Mouse (Mus musculus) adrenal gland, postnatal 36 days (tissue): Measurements from ENCODE around the gene Cd22. TPM values are rescaled to one million over a fixed set of nuclear protein-coding genes. Genes with fewer than 3 reads are reported as not detected.
"Not testable (repeated sequence)": the region's sequence is repeated elsewhere in the genome, so short reads cannot be mapped to it uniquely, and the experiment has no call there.

Experiments used
- DNase-seq, 2 experiments: peaks; one replicate each; pipeline ENCODE4 v3.0.0; 2021; ENCODE audit warnings: mixed read lengths in 1 of 2
- long read RNA-seq, 2 experiments: library from polyadenylated mRNA; stranded (forward); transcript quantifications; one replicate each; pipeline ENCODE4 v2.0.0; 2021; ENCODE audit warnings: borderline sequencing depth in 2 of 2
- total RNA-seq, 2 experiments: library from RNA; stranded (reverse); gene quantifications; 2 replicates each; pipeline ENCODE4 v1.2.3; 2021

Gene Cd22
- under 1 TPM; 0.56 TPM for total RNA-seq
- long read RNA-seq, experiment 1: 0 reads
- long read RNA-seq, experiment 2: 0 reads

DNA sequence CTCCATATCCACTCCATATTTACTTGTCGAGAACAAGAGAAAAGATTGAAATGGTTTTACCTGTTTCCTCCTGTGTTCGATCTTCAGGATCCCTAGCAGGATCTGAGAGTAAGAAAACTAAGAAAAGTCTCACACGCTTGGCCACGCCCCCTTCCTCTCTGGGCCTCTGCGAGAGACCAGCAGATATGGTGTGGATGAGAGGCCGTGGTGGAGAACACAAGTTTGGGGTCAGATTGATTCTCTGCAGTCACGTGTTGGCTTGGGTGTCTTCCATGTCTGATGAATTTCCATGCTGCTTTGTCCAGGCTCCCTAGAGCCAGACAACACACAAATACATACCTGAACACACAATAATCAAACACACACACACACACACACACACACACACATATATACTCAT lies at the start of gene Cd22:
Gene Cd22, minus strand, starts transcription at position 167 of the 400 bp plus-strand sequence.
- no peak for DNase-seq

DNA sequence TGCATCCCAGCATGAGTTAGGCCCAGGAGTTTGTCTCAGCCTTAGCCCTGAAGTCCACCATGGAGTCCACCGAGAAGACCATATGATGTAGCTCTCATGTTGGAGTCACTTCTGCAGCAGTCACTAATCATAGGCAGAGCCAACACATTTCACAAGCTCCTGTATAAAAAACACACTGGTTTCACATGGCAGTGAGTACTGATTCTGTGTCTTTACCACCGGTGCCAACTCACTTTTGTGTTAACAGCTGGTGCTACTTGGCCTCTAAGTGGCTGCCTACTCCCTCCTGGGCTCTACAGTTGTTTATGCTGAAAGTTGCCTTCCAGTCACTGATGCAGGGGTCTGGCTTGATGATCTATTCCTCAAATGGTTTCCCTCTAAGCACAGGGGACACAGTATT lies 44.4 kb upstream of the Cd22 start, which contains the start of gene Hamp2:
Gene Hamp2, minus strand, starts transcription at position 101 of the 400 bp plus-strand sequence.
- DNase-seq: not testable (repeated sequence)

DNA sequence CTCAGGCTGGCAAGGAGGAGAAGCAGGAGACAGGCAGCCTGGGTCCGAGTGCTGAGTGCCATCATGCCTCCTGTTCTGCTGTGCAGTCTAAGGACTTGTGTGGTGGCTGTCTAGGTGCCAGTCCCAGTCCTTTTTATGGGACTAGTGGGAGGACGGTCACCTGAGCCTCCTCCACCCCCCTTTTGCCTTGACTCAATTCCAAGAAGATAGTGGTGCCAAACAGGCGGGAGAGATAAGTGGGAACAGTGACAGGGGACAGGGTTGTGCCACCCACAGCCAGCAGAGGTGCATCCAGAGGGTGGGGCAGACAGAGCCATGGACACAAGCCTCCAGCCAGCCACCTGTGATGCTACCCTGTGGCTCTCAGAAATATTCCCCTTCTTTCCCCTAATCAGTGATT lies 43.9 kb upstream of the Cd22 start:
- no peak for DNase-seq

DNA sequence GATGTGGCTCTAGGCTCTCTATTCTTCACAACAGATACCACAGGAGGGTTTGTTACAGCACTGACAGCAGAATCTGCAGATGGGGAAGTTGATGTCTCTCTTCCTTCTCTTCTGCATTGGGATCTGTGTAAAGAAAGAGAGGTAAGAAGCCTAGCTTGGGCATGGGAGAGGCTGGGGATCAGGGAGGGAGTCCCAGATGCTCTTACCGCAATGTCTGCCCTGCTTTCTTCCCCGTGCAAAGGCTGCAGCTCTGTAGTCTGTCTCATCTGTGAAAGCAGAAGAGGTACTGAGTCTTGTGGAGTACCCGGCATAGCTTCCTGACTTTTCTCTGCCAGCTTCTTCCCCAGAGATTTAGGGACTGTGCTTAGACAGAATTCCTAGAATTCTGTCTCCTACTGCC lies 42.3 kb upstream of the Cd22 start:
- DNase-seq: not testable (repeated sequence)

DNA sequence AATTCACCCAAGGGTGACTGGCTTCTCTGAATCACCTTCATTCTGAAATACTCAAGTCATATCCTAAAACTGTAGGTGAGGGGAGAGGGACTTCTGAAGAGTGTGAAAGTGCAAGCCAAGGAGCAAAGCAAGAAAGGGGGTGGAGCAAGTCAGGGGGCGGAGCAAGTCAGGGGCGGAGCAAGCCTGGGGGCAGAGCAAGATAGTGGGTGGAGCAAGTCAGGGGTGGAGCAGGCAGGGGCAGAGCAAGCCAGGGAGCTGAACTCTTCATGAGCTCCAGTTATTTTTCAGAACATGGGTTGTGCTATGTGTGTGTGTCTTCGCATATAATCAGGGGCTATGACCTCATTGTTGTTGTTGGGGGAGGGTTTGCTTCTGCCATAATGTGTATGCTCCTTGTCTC lies 40.1 kb upstream of the Cd22 start:
- no peak for DNase-seq

DNA sequence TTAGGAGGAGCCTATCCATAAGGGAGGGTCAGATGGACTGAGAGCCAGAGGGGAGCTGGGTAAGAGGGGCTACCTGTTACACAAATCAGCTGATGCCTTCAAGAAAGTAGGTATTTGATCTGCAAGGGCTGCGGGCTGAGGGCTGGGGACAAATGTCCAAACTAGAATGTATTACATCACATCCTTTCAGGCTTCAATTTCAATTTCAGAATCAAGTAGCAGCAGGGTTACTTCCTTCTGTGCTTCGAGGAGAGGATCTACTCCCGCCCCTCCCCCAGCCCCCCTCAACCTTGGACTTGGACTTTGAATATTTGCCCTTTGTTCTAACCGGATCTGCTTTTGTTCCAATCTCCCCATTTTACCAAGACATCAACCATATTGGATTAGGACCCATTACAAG lies 37.1 kb upstream of the Cd22 start:
- no peak for DNase-seq

DNA sequence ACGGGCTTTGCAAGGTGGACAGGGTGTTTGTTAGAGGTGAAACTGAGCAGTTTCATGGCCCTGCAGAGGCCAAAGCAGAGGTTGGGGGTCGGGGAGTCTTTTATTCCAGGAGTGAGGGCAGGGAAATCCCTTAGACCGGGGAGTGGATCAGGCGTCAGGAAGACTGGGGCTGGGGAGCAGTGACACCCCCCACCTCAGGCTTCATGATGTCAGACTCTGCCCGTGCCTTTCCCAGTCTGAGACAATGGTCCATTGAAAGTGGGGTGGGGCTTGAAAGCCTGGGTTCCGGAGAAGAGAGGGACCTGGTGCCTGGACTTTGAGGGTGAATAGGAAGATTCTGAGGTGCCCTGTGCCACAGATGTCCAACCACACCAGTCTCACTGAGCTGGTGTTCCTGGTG lies 36.6 kb upstream of the Cd22 start:
- no peak for DNase-seq

DNA sequence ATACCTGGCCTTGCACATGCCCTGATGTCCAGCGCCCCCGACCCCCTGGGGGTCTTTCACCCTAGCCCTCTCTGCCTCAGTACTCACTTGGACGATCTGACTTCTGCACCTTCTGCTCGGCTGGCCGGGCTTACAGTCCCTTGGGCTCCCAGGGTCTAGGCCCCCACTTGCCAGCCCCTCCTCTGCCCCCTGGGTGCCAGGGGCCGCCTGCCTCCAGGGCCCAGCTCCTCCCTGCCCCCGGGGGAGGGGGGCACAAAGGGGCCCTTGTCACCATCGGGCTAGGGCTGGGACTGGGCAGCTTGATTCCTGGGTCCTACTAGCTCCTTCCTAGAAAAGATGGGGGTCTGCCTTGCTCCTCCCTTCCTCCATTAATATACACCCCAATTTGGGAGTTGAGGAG lies 34.6 kb upstream of the Cd22 start, which contains the start of gene Mag:
Gene Mag, minus strand, starts transcription at position 142 of the 400 bp plus-strand sequence.
- DNase-seq: no peak

DNA sequence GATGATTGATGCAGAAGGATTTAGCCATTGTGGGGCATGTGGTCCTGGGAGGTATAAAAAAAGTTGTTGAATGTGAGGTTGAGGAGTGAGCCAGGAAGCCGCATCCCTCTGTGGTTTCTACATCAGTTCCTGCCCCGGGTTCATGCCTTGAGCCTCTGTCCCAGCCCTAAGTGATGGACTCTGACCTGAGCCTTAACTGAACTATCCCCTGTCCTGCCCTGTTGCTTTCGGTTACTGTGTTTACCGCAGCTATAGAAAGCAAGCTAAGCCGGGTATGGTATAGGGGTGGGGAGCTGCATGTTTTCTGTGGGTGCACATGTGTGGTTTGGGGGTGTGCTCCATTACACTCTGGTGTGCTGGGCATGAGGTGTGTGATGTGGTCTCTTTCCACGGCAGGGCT lies 29.6 kb upstream of the Cd22 start:
- no peak for DNase-seq

DNA sequence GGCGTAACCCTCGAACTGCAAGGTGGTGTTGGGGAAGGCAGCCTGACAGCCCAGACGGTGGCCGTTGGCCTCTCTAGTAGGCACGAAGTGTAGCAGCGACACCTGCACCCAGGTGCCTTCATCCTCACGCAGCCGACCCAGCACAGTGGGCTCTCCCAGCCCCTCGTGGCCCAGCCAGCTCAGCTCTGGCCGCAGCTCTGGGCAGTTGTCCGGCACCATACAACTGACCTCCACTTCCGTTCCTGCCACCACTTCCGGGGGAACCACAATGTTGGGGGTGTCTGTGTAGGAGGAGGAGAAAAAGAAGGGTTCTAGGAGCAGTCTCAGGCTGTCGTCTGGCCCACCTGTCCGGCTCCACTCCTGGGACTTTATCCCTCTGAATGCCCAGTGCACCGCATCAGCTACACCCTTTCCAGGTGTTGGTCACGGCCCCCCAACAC lies 28.9 kb upstream of the Cd22 start:
- DNase-seq: no peak

DNA sequence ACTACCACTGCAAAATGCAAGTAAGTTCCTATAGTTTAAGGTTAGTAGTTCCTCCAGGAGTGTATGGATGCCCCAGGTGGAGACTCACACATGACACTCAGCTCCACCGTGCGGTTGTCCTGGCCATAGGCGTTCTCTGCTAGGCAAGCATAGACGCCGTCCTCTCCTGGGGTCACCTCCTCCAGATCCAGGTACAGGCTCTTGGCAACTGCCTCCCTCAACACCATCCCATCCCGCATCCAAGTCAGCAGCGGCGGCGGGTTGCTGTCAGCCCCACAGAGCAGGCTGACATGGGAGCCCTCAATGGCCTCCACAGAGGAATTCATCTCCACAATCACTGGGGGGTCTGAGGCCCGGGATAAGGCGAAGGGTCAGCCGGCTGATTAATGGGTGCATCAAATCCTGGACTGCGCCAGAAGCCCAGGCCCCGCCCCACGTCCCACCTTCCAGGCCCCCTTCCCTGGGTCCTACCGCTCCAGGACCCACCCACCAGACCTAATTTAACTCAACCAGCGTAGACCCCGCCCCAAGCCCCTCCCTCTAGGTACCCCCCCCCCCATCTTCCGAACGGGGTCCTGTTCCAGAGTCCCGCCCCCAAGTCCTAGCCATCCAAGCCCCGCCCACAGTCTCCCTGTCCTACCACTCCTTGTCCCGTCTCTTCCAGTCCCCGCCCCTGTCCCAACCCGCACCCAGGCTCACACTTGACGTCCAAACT lies 28.3 kb upstream of the Cd22 start:
- DNase-seq: peak in 1 of 2 experiments; percentile 34

DNA sequence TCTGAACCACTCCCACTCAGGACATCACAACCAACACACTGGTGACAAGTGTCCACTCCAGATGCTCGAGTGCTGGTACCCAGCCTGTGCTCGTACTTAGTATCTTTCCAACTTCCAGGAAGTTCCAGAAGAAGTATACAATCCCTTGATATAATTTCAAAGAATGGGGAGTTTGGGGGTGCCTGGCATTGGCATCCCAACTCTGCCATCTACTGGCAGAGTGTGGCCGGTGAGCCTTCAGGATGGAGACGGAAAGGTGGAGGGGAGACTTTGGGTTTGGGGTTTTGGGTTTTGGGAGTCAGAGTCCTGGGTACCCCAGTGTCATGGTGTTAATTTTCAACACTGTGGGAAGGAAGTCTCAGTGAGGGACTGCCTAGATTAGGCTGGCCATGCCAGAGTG lies 23.9 kb upstream of the Cd22 start:
- DNase-seq: peak; percentile 36 to 47

DNA sequence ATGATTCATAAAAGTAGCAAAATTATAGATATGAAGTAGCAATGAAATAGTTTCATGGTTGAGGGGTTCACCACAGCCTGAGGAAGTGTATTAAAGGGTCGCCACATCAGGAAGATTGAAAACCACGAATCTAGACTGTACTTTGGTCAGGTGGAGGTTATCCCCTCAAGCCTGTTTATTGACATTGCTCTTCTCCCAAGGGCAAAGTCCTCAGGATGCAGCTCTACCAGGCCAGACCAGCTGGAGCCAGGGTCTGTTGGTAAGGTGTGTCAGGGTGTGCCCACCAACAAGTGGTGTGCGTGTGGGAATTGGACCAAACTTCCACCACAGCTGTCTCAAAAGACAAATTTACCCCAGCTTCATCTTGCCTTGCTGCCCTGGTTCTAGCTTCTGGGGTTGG lies 15.1 kb upstream of the Cd22 start:
- no peak for DNase-seq

DNA sequence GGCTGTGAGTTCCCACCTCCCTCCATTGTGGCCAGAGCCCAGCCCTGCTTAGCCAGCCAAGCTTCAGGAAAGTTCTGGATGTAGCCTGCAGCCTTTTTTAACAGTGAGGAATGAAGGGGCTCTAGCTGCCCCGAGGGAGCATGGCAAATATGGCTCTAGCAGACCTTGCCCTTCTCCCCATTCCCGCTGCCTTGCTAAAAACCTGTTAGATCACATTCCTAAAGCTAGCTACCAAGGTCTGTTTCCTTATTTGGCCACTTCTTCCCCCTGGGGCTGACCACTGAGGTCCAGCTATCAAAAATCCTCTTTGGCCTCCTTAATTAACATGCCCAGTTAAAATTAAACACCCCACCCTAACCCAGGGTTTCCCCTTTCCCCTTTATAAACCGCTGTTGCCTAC lies 12.4 kb upstream of the Cd22 start:
- DNase-seq: no peak

DNA sequence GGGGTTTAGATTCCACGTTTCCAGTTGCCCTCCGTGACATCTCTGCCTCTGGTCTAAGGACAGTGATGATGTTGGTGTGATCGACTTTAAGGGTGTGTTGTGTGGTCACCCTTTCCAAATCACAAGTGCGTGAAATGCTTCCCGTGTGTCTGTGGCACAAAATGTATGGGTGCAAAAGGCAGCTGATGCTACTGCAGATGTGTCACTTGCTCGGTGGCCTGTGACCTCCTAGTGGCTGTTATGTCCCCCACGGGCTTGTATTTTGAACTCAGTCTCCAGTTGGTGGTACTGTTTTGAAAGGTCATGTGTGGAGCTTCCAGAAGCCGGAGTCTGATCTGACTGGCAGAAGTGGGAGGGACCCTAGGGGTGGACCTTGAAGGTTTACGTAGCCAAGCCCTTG lies 11.6 kb upstream of the Cd22 start:
- no peak for DNase-seq

DNA sequence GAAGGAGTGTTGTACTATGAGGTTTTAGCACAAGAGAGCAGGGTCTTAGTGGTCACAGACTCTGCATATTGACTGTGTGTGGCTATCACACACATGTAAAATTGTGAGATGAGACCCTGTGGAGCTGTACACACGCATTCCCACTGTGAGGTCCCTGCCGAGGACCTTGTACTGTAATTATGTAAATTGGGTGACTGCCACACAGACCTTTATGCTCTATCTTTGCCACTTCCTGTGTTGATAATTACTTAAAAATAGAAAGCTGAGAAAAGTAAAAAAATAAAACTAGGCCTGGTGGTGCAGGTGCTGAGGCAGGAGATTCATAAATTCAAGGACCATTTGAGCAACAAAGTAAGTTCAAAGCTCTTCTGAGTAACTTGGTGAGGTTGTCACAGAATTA lies 10.5 kb upstream of the Cd22 start:
- no peak for DNase-seq

DNA sequence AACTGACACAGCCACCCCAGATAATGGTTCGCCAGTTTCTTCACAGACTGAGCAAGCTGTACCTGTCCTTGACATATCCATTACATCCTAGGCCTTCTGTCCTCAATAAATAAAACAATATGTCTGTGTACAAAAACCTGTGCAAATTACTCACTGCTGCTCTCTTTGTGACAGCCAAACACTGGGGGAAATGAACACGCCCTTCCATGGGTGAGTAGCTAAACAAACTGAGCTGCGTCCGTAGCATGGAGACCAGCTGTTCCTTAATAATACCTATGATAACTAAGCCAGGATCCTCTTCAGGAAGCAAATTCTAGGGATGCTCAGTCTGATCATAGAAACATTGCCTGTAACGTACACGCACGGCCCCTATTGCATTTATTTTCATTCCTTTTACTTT lies 8.6 kb upstream of the Cd22 start:
- no peak for DNase-seq

DNA sequence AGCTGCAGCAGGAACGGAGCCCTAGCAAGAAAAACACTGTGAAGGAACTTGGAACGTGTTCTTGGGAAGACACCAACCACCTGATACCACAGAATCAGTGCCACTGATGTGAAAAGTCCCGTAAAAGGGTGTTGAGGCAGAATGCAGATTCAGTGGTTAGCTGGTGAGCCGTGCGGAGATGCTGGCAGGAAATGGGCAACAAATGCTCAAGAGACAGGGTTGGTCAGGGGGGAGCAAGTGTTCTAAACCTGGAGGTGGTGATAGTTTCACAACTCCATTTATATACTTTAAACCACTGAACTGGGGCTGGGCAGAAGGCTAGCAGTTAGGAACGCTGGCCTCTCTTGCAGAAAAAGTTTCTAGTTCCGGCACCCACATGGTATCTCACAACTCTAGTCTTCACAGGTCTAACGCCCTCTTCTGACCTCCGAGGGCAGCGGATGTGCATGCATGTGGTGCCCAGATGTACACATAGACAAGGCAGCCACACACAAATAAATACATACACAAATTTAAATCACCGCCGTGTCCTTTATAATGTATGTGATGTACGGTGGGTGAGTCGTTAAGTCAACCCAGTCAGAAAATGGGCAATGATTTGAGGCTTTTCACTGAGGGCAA lies 7.5 kb upstream of the Cd22 start:
- no peak for DNase-seq

DNA sequence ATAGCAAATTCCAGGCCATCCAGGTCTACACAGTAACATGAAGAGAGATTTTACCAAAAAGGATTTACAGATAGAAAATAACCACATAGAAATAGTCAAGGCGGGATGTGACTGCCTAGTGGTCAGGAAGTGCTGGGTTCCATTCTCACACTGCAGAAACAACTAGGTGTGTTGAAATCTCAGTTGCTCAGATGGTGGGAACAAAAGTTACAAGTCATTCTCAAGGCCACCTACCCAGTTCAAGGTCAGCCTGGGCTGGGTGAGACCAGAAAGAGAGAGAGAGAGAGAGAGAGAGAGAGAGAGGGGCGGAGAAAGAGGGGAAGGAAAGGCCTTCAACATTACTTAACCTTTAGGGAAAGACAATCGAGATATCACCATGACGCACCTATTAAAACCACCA lies 6.7 kb upstream of the Cd22 start:
- DNase-seq: peak; percentile 40 to 45

DNA sequence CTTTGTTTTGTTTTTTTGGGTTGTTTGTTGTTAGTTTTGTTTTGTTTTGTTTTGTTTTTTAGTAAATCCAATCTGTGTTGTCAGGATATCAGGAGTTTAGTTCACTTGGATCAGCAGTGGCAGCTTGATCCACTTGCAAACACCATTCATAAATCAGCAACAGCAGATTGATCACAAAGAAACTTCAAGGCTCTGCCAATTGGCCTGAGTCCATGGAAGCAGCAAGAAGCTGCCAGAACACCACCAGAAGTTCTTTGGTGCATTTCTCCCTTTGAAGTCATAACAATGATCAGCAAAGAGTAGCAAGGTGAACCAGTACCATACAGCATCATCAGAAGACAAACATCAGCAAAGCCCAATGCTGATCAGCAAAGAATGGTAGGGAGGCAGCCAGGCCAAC lies 3.9 kb upstream of the Cd22 start:
- peak in 1 of 2 experiments; percentile 54 for DNase-seq

DNA sequence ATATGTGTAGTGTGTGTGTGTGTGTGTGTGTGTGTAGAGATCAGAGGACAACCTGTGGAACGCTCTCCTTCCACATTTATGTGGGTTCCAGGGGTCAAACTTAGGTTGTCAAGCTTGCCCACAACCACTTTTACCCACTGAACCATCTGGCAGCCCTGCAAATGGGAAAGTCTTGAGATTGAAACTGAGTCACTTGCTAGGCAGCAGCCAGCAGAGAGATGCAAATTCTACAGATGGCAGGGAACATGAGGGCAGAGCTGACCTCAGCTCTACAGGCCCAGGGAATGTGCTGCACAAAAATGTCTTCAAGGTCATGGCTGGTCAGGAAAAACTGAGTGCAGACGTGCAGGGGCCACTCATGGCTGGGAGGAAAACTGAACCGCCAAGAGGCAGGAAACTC lies 1.2 kb upstream of the Cd22 start:
- peak in 1 of 2 experiments; percentile 11 for DNase-seq

DNA sequence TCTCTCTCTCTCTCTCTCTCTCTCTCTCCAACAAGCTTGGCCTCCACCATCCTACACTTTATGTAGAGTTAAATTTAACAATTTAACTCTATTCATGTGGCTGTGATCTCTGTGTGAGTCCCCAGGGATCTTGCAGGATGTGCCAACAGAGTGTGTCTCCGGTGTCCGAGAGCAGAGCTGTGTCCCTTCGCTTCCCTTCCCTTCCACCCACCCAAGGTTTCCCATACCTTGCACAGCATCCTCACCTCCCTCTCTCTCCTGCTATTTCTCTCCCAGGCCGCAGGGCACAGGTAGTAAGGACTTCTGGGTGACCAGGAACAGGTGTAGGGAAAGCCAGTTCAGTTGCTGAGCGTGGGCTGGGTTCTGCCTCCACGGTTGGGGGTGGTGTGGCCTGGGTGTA lies 1.2 kb downstream of the Cd22 start:
- no peak for DNase-seq

DNA sequence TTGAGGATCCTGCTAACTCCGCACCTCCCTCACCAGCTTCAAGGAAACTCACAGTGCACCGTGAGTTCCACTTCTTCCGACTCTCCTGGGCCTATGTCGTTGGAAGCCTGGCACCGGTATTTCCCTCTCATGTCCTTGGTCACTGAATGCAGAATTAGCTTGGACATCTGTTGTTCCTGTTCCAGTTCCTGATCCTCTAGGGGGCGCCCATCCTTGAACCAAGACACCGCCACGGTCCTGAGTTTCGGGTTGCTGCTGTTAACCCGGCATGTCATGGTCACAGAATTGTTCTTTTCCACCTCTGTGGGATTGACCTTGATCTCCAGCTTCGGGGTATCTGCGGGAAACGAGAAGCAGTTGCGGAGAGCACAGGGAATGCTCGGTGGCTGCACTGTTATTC lies 7.1 kb downstream of the Cd22 start:
- peak; percentile 81 to 87 for DNase-seq

DNA sequence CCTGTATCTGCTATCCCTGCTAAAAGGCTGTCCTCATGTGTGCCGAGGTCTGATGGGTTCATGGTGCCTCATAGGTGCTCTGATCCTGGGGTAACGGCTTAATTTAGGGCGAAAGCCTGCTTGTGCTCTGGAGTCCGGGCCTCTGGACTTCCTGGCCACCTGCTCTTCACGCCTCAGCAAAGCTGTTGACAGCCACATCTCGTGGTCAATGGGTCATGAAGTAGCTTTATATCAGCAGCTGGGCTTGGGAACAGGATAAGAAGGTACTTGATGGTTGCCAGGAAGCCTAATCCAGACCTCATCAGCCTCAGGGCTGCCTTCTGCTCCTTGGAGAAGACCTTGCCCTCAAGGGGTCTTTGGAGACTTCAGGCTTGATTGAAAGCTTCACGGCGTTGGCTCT lies 16.8 kb downstream of the Cd22 start:
- no peak for DNase-seq
